Mouse (Mus musculus) heart, embryonic 13.5 days (tissue): Measurements from ENCODE around the gene Tmcc3. TPM values are rescaled to one million over a fixed set of nuclear protein-coding genes. Genes with fewer than 3 reads are reported as not detected.

ENCODE experiments used
- ATAC-seq: fragments of 200-750 bp; cut with Nextera tagmentation; 2 replicates; pipeline ENCODE4 v1.8.0; 2017; ENCODE audit warnings: moderate TSS enrichment; ENCODE audit not compliant: insufficient number of reproducible peaks, low FRiP score, low TSS enrichment; ENCODE audit errors: extremely low read depth
- H3K27ac ChIP-seq: fragments of 300-500 bp; sonication (generic); replicated peaks from 2 replicates; pipeline ENCODE4 v1.5.1; 2015; ENCODE audit warnings: moderate library complexity, mild to moderate bottlenecking, inconsistent platforms
- H3K27me3 ChIP-seq: fragments of 300-500 bp; sonication (generic); replicated peaks from 2 replicates; pipeline ENCODE4 v1.6.1; 2015; ENCODE audit warnings: mild to moderate bottlenecking, inconsistent platforms
- H3K36me3 ChIP-seq: fragments of 300-500 bp; sonication (generic); 2 replicates; pipeline ENCODE4 v1.6.1; 2015; ENCODE audit warnings: mild to moderate bottlenecking, inconsistent platforms
- H3K4me1 ChIP-seq: fragments of 300-500 bp; sonication (generic); 2 replicates; pipeline ENCODE4 v1.6.1; 2015; ENCODE audit warnings: inconsistent platforms
- H3K4me2 ChIP-seq: fragments of 300-500 bp; sonication (generic); 2 replicates; pipeline ENCODE4 v1.6.1; 2015; ENCODE audit warnings: inconsistent platforms, mild to moderate bottlenecking, moderate library complexity
- H3K4me3 ChIP-seq: fragments of 300-500 bp; sonication (generic); 2 replicates; pipeline ENCODE4 v1.5.1; 2015; ENCODE audit warnings: moderate library complexity, mild to moderate bottlenecking, inconsistent platforms
- H3K9ac ChIP-seq: fragments of 300-500 bp; sonication (generic); 2 replicates; pipeline ENCODE4 v1.6.1; 2015; ENCODE audit warnings: inconsistent platforms, mild to moderate bottlenecking, moderate library complexity
- H3K9me3 ChIP-seq: fragments of 300-500 bp; sonication (generic); 2 replicates; pipeline ENCODE4 v1.6.1; 2016; ENCODE audit warnings: inconsistent platforms
- WGBS: fragments of 180-500 bp; shearing (Covaris S2); methylation state at CpG from one replicate; pipeline ENCODE4 v1.1.7; 2015; ENCODE audit warnings: mixed read lengths; 5-methylcytosine and 5-hydroxymethylcytosine counted together
- microRNA-seq: library from miRNA; unstranded; fragments of <30 nt; microRNA quantifications from one replicate; pipeline ENCODE4, GENCODE M21; 2016
- polyA plus RNA-seq: library from polyadenylated mRNA; unstranded; fragments of >200 nt; fragmentation: Nextera tagmentation; extraction: Ambion mirVana; gene quantifications from 2 replicates; pipeline ENCODE4 v1.2.1, GENCODE M21; 2015

Tmcc3 gene
- polyA plus RNA-seq, 1 experiment from 2014 or later, result 6.2 TPM

GRCm38 (mm10) chr10:94630771-94631280 is 319.1 kb downstream of the Tmcc3 start:
- Histone ChIP-seq H3K9ac (no peak overlapping the region), H3K4me3 (no peak overlapping the region), H3K27me3 (no peaks in the 10 kb centered on the region), H3K9me3 (no peaks in the 10 kb centered on the region), H3K27ac (no peak overlapping the region), H3K4me2 (no peak overlapping the region), H3K36me3 (no peaks in the 10 kb centered on the region), H3K4me1 (no peaks in the 10 kb centered on the region)
- no peak for ATAC-seq
- WGBS, result 61% methylated on average over 4 of the region's 4 CpGs

GRCm38 (mm10) chr10:94631541-94632113 is 319.9 kb downstream of the Tmcc3 start:
- H3K9ac ChIP-seq, result no peak overlapping the region
- WGBS, result 69% methylated on average over 11 of the region's 11 CpGs
- H3K36me3 ChIP-seq, result no peaks in the 10 kb centered on the region
- H3K27ac ChIP-seq, result no peak overlapping the region
- H3K4me2 ChIP-seq, result no peak overlapping the region
- H3K9me3 ChIP-seq, result no peaks in the 10 kb centered on the region
- H3K4me3 ChIP-seq, result no peak overlapping the region
- H3K27me3 ChIP-seq, result no peaks in the 10 kb centered on the region
- no peaks in the 10 kb centered on the region for H3K4me1 ChIP-seq
- no peak for ATAC-seq

- no peaks in the 10 kb centered on the region for H3K9me3 ChIP-seq
- H3K4me3 ChIP-seq, result no peak overlapping the region
- no peak overlapping the region for H3K4me2 ChIP-seq
- no peaks in the 10 kb centered on the region for H3K4me1 ChIP-seq
- H3K27me3 ChIP-seq, result no peaks in the 10 kb centered on the region
- no peak for ATAC-seq
- no peak overlapping the region for H3K27ac ChIP-seq
- 80% methylated on average over 5 of the region's 5 CpGs for WGBS
- no peaks in the 10 kb centered on the region for H3K36me3 ChIP-seq
- no peak overlapping the region for H3K9ac ChIP-seq
Measured at GRCm38 (mm10) chr10:94632245-94632644, 320.5 kb downstream of the Tmcc3 start.

- Histone ChIP-seq H3K36me3 (no peaks in the 10 kb centered on the region), H3K4me2 (no peak overlapping the region)
- WGBS, result 80% methylated on average over 5 of the region's 5 CpGs
Measured at GRCm38 (mm10) chr10:94638599-94638998, 326.9 kb downstream of the Tmcc3 start.

GRCm38 (mm10) chr10:94639281-94639680 is 327.5 kb downstream of the Tmcc3 start:
- ATAC-seq, result no peak
- H3K4me1 ChIP-seq, result peaks cover 5% of the 10 kb centered on the region; the same call in 1 of the 2 replicates
- H3K4me2 ChIP-seq, result no peak overlapping the region
- 65% methylated on average over 5 of the region's 5 CpGs for WGBS
- H3K36me3 ChIP-seq, result no peaks in the 10 kb centered on the region
- no peak overlapping the region for H3K9ac ChIP-seq
- H3K9me3 ChIP-seq, result 0 out of 2 replicates have a peak, but pooled peaks cover 3% of the 10 kb centered on the region
- H3K27me3 ChIP-seq, result no peaks in the 10 kb centered on the region
- no peak overlapping the region for H3K4me3 ChIP-seq
- no peak overlapping the region for H3K27ac ChIP-seq

More at GRCm38 (mm10) chr10:94638599-94638998, 326.9 kb downstream of the Tmcc3 start:
- no peak overlapping the region for H3K9ac ChIP-seq
- ATAC-seq, result no peak
- no peaks in the 10 kb centered on the region for H3K27me3 ChIP-seq
- peaks cover 5% of the 10 kb centered on the region; the same call in 1 of the 2 replicates for H3K4me1 ChIP-seq
- H3K4me3 ChIP-seq, result no peak overlapping the region
- H3K9me3 ChIP-seq, result 0 out of 2 replicates have a peak, but pooled peaks cover 3% of the 10 kb centered on the region
- no peak overlapping the region for H3K27ac ChIP-seq

- Histone ChIP-seq H3K4me2 (no peak overlapping the region), H3K9me3 (0 out of 2 replicates have a peak, but pooled peaks cover 3% of the 10 kb centered on the region), H3K9ac (no peak overlapping the region), H3K4me3 (no peak overlapping the region), H3K36me3 (no peaks in the 10 kb centered on the region), H3K27me3 (no peaks in the 10 kb centered on the region), H3K4me1 (peaks cover 5% of the 10 kb centered on the region; the same call in 1 of the 2 replicates), H3K27ac (no peak overlapping the region)
- 75% methylated on average over 5 of the region's 5 CpGs for WGBS
- ATAC-seq, result no peak
Measured at GRCm38 (mm10) chr10:94640067-94640466, 328.3 kb downstream of the Tmcc3 start.

Small RNAs within 50 kb of the gene (microRNA-seq; reads per million reads assigned to microRNA genes)
- gene Mir7211, result not detected

Other genes starting within 250 kb of the Tmcc3 start
- 5.7 and 6.0 TPM in 2 replicates for gene Nr2c1, start 163.9 kb upstream of the Tmcc3 start, polyA plus RNA-seq
- 496 and 581 TPM in 2 replicates for gene Ndufa12, start 113.2 kb upstream of the Tmcc3 start, polyA plus RNA-seq
- not detected in 2 replicates for gene Gm4792, start 13.2 kb upstream of the Tmcc3 start, polyA plus RNA-seq